Mouse (Mus musculus) WW6 (cell line): ENCODE measurements at regions not wholly inside any gene's neighbourhood (a gene's known extent, or its start where the extent isn't known, plus 50 kb on each side); places are given as distances from the start of the nearest gene placed in this dataset.

Experiments
- DNase-seq: peaks from one replicate; pipeline ENCODE4 v3.0.0-alpha.2; 2013; ENCODE audit warnings: low read depth, low spot score

- DNase-seq = no peak
These were observed 590.7 kb upstream of the Acvr2a start for GRCm38 (mm10) chr2:48223084-48223799.

GRCm38 (mm10) chr2:48250174-48250573, 563.7 kb upstream of the Acvr2a start:
- DNase-seq = no peak

DNA sequence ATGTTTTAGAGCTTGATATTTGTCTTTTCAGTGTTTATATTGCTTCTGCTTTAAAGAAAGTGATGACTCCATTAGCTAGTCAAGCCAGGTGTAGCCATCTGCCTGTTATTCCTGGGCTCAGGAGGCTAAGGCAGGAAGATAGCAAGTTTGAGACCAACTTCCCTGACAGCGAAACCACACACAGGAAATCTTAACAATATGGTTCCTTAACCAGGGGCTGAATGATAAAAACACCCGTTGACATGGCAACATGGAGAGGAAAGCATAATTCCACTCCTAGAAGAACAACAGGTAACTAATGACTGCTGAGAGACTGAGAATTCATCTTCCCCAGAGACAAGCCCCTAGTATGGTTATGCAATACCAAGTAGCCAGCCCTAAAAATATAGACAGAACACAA, 553.6 kb upstream of the Acvr2a start:
- DNase-seq = no peak
